In genomic region chr9:31566257-31567007, GRCm38 (mm10) we compare ENCODE assay signal across 9 mouse cellular contexts.
DNase-seq lines count a peak whose midpoint lies in the region.
"Had no signal": no experiment of that assay in that cellular context is flagged by ENCODE, and none has a peak within 500 bp of the region (broad histone marks: within the 10 kb centered on the region; RNA-seq: fewer than 3 reads in every experiment).

No protein-coding gene starts in this region.

- peaks cover 12% of the 10 kb centered on the region for H3K4me1 ChIP-seq in midbrain, embryonic 10.5 days
- H3K4me1 ChIP-seq: stomach, embryonic 15.5 days had no signal

- 76% methylated on average over 31 of the region's 31 CpGs for WGBS in midbrain, embryonic 10.5 days

- H3K27ac ChIP-seq in midbrain, embryonic 10.5 days (replicated peaks) = peak overlapping the region; percentile 49; the same call in 1 of the 2 replicates
- H3K27ac ChIP-seq: stomach, embryonic 15.5 days had no signal

- no peaks in the 10 kb centered on the region for H3K9me3 ChIP-seq in midbrain, embryonic 10.5 days (replicated peaks)
- H3K9me3 ChIP-seq: stomach, embryonic 15.5 days had no signal

- H3K4me3 ChIP-seq in midbrain, embryonic 10.5 days = no peak overlapping the region
- H3K4me3 ChIP-seq: stomach, embryonic 15.5 days had no signal

- no peaks in the 10 kb centered on the region for H3K36me3 ChIP-seq in midbrain, embryonic 10.5 days
- H3K36me3 ChIP-seq: stomach, embryonic 15.5 days had no signal

- DNase-seq in layer of hippocampus, postnatal 10 days (ENCODE audit: low spot score in 2 of 2) = peak; percentile 39 to 56
- DNase-seq in layer of hippocampus, adult 18-20 months (ENCODE audit: low spot score in 2 of 2) = no peak
- peak; percentile 3 for DNase-seq in brain, embryonic 18.5 days (ENCODE audit: low read depth, low spot score)
- peak; percentile 59 for DNase-seq in gastrocnemius, adult 18-20 months (ENCODE audit: low spot score)
- peak; percentile 30 for DNase-seq in midbrain, embryonic 10.5 days (ENCODE audit: low spot score)
- no peak for DNase-seq in adrenal gland, postnatal 4 days (ENCODE audit: low spot score in 2 of 2)
- DNase-seq in lung, postnatal 14 days = no peak
- DNase-seq in adrenal gland, postnatal 14 days = no peak

- no peaks in the 10 kb centered on the region for H3K27me3 ChIP-seq in midbrain, embryonic 10.5 days (ENCODE audit: low read depth, poor library complexity, severe bottlenecking)
- H3K27me3 ChIP-seq: stomach, embryonic 15.5 days had no signal

Comparison
In these comparisons a context has a peak if more than half of its experiments do, and no peak if none do; other contexts are left out.
1. DNase-seq: peak in layer of hippocampus, postnatal 10 days (2 of 2), brain, embryonic 18.5 days (single experiment), gastrocnemius, adult 18-20 months (single experiment) and midbrain, embryonic 10.5 days (single experiment); none in layer of hippocampus, adult 18-20 months (0 of 2), adrenal gland, postnatal 4 days (0 of 2), lung, postnatal 14 days (single experiment) and adrenal gland, postnatal 14 days (single experiment).